Mouse (Mus musculus): Measurements from ENCODE around the gene Supv3l1. TPM values are rescaled to one million over a fixed set of nuclear protein-coding genes. Genes with fewer than 3 reads are reported as not detected.
"Not testable (repeated sequence)": the region's sequence is repeated elsewhere in the genome, so short reads cannot be mapped to it uniquely, and the experiment has no call there.

Supv3l1 gene
- polyA plus RNA-seq, 1 experiment from 2014 or later = 32.5 TPM

- no peaks in the 10 kb centered on the region for H3K9me3 ChIP-seq (replicated peaks; ENCODE audit: control insufficient read depth, low read length)
- H3K36me3 ChIP-seq (ENCODE audit: control insufficient read depth, insufficient read depth, low read length) = no peaks in the 10 kb centered on the region
- no peak overlapping the region for H3K4me2 ChIP-seq
- H3K4me3 ChIP-seq (ENCODE audit: low read depth, low read length) = no peak overlapping the region
- no peak overlapping the region for H3K27ac ChIP-seq (ENCODE audit: low read depth, low read length)
- peaks cover 4% of the 10 kb centered on the region for H3K4me1 ChIP-seq (ENCODE audit: control insufficient read depth, insufficient read depth, low read length)
- H3K9ac ChIP-seq (ENCODE audit: low read depth, low read length) = no peak overlapping the region
- ATAC-seq (replicated peaks; ENCODE audit: insufficient number of reproducible peaks, low FRiP score, low TSS enrichment) = no peak
- 88% methylated on average over 10 of the region's 10 CpGs for WGBS (ENCODE audit: insufficient replicate concordance)
- no peaks in the 10 kb centered on the region for H3K27me3 ChIP-seq (ENCODE audit: control insufficient read depth, insufficient read depth, low read length)
These were observed 25.4 kb upstream of the Supv3l1 start for GRCm38 (mm10) chr10:62474944-62475343.

DNA sequence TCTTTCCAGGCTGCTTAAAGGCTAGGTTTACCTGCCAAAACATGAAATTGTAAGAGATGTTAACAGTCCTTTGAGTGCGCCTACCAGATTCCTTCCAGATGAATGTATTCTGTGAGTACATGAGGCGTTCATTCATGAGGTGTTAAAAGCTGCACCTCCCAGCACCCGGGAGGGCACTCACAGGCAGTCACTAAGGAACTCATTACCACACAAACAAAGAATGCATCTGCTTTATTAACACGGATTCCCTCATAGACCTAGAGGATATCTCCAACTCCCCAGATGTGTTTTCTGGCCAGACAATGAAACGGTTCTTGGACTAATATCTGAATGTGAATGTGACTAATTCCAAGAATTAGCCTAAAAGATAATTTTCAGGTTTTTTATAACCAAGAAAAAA, 21.6 kb upstream of the Supv3l1 start:
- ATAC-seq (replicated peaks; ENCODE audit: insufficient number of reproducible peaks, low FRiP score, low TSS enrichment) = no peak
- Histone ChIP-seq H3K36me3 (ENCODE audit: control insufficient read depth, insufficient read depth, low read length) (no peaks in the 10 kb centered on the region), H3K27ac (ENCODE audit: low read depth, low read length) (no peak overlapping the region), H3K9ac (ENCODE audit: low read depth, low read length) (no peak overlapping the region), H3K4me2 (no peak overlapping the region), H3K9me3 (replicated peaks; ENCODE audit: control insufficient read depth, low read length) (no peaks in the 10 kb centered on the region), H3K27me3 (ENCODE audit: control insufficient read depth, insufficient read depth, low read length) (no peaks in the 10 kb centered on the region), H3K4me1 (ENCODE audit: control insufficient read depth, insufficient read depth, low read length) (peaks cover 4% of the 10 kb centered on the region), H3K4me3 (ENCODE audit: low read depth, low read length) (no peak overlapping the region)
- WGBS (ENCODE audit: insufficient replicate concordance) = 50% methylated on average over 5 of the region's 5 CpGs

DNA sequence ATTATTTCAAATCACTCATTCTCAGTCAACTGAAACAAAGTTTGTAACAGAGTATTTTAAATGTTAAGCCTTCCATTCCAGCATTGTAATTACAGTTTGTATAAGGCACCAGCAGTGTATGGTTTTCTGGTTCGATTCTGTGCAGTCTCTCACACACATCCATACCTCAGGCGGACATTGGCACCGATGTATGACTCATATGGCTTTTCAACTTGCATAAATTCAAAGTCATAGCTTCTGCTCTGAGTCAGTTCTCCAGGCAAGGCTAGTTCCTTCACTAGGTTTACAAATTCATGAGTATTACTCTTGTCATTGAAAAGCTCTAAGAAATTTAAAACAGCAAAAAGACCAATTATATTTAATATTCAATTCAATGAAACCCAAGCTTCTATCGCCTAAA, 20.2 kb upstream of the Supv3l1 start:
- no peaks in the 10 kb centered on the region for H3K36me3 ChIP-seq (ENCODE audit: control insufficient read depth, insufficient read depth, low read length)
- no peaks in the 10 kb centered on the region for H3K27me3 ChIP-seq (ENCODE audit: control insufficient read depth, insufficient read depth, low read length)
- no peak overlapping the region for H3K4me3 ChIP-seq (ENCODE audit: low read depth, low read length)
- no peak for ATAC-seq (replicated peaks; ENCODE audit: insufficient number of reproducible peaks, low FRiP score, low TSS enrichment)
- H3K9ac ChIP-seq (ENCODE audit: low read depth, low read length) = no peak overlapping the region
- peaks cover 4% of the 10 kb centered on the region for H3K4me1 ChIP-seq (ENCODE audit: control insufficient read depth, insufficient read depth, low read length)
- H3K27ac ChIP-seq (ENCODE audit: low read depth, low read length) = no peak overlapping the region
- H3K4me2 ChIP-seq = no peak overlapping the region
- no peaks in the 10 kb centered on the region for H3K9me3 ChIP-seq (replicated peaks; ENCODE audit: control insufficient read depth, low read length)
- 89% methylated on average over 4 of the region's 4 CpGs for WGBS (ENCODE audit: insufficient replicate concordance)

DNA sequence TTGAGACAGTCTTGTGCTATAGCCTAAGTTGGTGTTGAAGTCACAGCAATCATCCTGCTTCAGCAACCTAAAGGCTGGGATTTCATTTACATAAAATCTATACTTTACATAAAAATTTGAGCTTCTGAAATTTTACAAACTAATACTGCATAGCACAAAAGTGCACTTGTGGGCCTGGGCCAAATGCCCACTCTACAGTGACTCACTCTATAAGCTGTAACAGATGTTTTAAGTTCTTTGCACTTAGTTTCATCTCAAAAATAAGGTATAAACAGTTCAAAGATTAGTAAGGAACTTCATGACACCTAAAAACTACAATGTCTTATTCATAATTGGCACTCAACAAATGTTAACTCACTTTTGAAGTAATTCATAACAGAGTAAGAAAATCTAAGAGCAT, 11.8 kb upstream of the Supv3l1 start:
- no peaks in the 10 kb centered on the region for H3K9me3 ChIP-seq (replicated peaks; ENCODE audit: control insufficient read depth, low read length)
- ATAC-seq (replicated peaks; ENCODE audit: insufficient number of reproducible peaks, low FRiP score, low TSS enrichment) = no peak
- no peak overlapping the region for H3K9ac ChIP-seq (ENCODE audit: low read depth, low read length)
- no peak overlapping the region for H3K4me2 ChIP-seq
- H3K4me1 ChIP-seq (ENCODE audit: control insufficient read depth, insufficient read depth, low read length) = no peaks in the 10 kb centered on the region
- peaks cover 9% of the 10 kb centered on the region; the same call in 1 of the 2 replicates for H3K36me3 ChIP-seq (ENCODE audit: control insufficient read depth, insufficient read depth, low read length)
- no peak overlapping the region for H3K4me3 ChIP-seq (ENCODE audit: low read depth, low read length)
- H3K27me3 ChIP-seq (ENCODE audit: control insufficient read depth, insufficient read depth, low read length) = no peaks in the 10 kb centered on the region
- H3K27ac ChIP-seq (ENCODE audit: low read depth, low read length) = no peak overlapping the region

DNA sequence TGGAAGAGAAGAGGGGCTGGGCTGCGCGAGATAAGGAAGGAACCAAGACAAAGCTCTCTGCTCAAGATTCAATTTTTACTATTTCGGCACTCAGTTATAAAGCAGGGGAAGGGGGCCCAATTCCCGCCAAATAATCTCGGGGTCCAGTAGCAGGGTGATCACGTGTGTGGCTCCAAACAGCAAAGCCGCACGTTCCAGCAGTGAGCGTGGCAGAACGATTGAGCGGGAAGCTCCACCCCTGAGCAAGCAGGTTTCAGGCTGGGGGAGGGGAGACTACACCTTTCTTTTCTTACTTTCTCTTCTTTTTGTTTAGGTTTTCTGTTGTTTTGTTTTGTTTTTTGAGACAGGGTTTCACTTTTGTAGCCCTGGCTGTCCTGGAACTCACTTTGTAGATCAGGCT, 2.5 kb upstream of the Supv3l1 start:
- H3K36me3 ChIP-seq (ENCODE audit: control insufficient read depth, insufficient read depth, low read length); H3K27ac ChIP-seq (ENCODE audit: low read depth, low read length); H3K4me2 ChIP-seq; H3K4me3 ChIP-seq (ENCODE audit: low read depth, low read length); H3K27me3 ChIP-seq (ENCODE audit: control insufficient read depth, insufficient read depth, low read length); H3K9ac ChIP-seq (ENCODE audit: low read depth, low read length); H3K9me3 ChIP-seq (replicated peaks; ENCODE audit: control insufficient read depth, low read length); ATAC-seq (replicated peaks; ENCODE audit: insufficient number of reproducible peaks, low FRiP score, low TSS enrichment): not testable (repeated sequence)
- 62% methylated on average over 11 of the region's 11 CpGs for WGBS (ENCODE audit: insufficient replicate concordance)
- H3K4me1 ChIP-seq (ENCODE audit: control insufficient read depth, insufficient read depth, low read length) = peaks cover 12% of the 10 kb centered on the region

GRCm38 (mm10) chr10:62450280-62450640, 722 bp upstream of the Supv3l1 start:
- Histone ChIP-seq H3K4me2 (peak overlapping the region; percentile 58), H3K27me3 (ENCODE audit: control insufficient read depth, insufficient read depth, low read length) (no peaks in the 10 kb centered on the region), H3K9ac (ENCODE audit: low read depth, low read length) (peak overlapping the region; percentile 95), H3K36me3 (ENCODE audit: control insufficient read depth, insufficient read depth, low read length) (peaks cover 7% of the 10 kb centered on the region), H3K27ac (ENCODE audit: low read depth, low read length) (peak overlapping the region; percentile 81), H3K9me3 (replicated peaks; ENCODE audit: control insufficient read depth, low read length) (no peaks in the 10 kb centered on the region), H3K4me1 (ENCODE audit: control insufficient read depth, insufficient read depth, low read length) (peaks cover 12% of the 10 kb centered on the region), H3K4me3 (ENCODE audit: low read depth, low read length) (peak overlapping the region; percentile 90)
- WGBS (ENCODE audit: insufficient replicate concordance) = 39% methylated on average over 18 of the region's 18 CpGs
- 0 out of 2 replicates have a peak, but pooled peaks have one; percentile 32 for ATAC-seq (replicated peaks; ENCODE audit: insufficient number of reproducible peaks, low FRiP score, low TSS enrichment)

GRCm38 (mm10) chr10:62430427-62430826, 19.1 kb downstream of the Supv3l1 start:
- Histone ChIP-seq H3K4me1 (ENCODE audit: control insufficient read depth, insufficient read depth, low read length) (no peaks in the 10 kb centered on the region), H3K9ac (ENCODE audit: low read depth, low read length) (no peak overlapping the region), H3K36me3 (ENCODE audit: control insufficient read depth, insufficient read depth, low read length) (peaks cover 36% of the 10 kb centered on the region), H3K4me2 (no peak overlapping the region), H3K4me3 (ENCODE audit: low read depth, low read length) (no peak overlapping the region), H3K27me3 (ENCODE audit: control insufficient read depth, insufficient read depth, low read length) (no peaks in the 10 kb centered on the region), H3K9me3 (replicated peaks; ENCODE audit: control insufficient read depth, low read length) (no peaks in the 10 kb centered on the region), H3K27ac (ENCODE audit: low read depth, low read length) (no peak overlapping the region)
- no peak for ATAC-seq (replicated peaks; ENCODE audit: insufficient number of reproducible peaks, low FRiP score, low TSS enrichment)
- 89% methylated on average over 5 of the region's 5 CpGs for WGBS (ENCODE audit: insufficient replicate concordance)

DNA sequence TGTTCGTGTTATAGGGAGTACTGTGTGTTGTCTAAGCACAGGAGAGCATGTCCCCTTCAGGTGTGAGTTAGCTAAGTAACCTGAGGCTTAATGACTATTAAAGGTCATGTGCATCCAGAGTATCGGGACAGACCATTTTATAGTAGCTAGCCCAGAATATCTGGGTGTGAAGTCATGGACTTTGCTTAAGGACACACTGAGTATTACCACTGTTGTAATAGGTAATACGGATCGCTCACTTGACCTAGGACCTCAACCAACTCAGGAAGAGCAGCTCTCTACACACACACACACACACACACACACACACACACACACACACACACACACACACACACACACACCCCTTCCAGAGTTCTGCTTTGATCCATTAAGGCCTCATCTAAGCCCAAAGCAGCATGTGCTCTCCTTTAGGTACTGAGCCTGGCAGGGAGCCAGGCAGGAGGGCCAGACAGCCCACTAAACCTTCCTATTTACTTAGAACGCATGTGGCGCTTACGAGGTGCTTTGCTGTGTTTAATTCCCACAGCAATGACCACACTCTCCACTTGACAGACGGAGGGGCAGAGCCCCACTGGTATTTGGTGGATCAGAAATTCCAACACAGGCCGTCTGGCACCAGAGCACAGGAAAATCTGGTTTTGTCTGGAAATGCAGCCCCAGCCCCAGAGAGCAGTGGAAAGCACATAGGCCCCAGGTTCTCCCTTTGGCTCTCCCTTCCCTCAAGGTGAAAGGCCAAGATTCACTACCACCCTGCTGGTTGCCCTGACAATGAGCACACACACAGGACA, 24.3 kb downstream of the Supv3l1 start:
- no peak for ATAC-seq (replicated peaks; ENCODE audit: insufficient number of reproducible peaks, low FRiP score, low TSS enrichment)
- Histone ChIP-seq H3K4me2 (no peak overlapping the region), H3K4me1 (ENCODE audit: control insufficient read depth, insufficient read depth, low read length) (peaks cover 5% of the 10 kb centered on the region), H3K9ac (ENCODE audit: low read depth, low read length) (no peak overlapping the region), H3K27me3 (ENCODE audit: control insufficient read depth, insufficient read depth, low read length) (no peaks in the 10 kb centered on the region), H3K36me3 (ENCODE audit: control insufficient read depth, insufficient read depth, low read length) (peaks cover 21% of the 10 kb centered on the region), H3K9me3 (replicated peaks; ENCODE audit: control insufficient read depth, low read length) (no peaks in the 10 kb centered on the region), H3K4me3 (ENCODE audit: low read depth, low read length) (no peak overlapping the region), H3K27ac (ENCODE audit: low read depth, low read length) (no peak overlapping the region)
- WGBS (ENCODE audit: insufficient replicate concordance) = 45% methylated on average over 9 of the region's 9 CpGs

GRCm38 (mm10) chr10:62422255-62422654, 27.3 kb downstream of the Supv3l1 start, which contains the start of gene Hkdc1:
TSS of gene Hkdc1 (minus strand) at chr10:62422491.
- ATAC-seq (replicated peaks; ENCODE audit: insufficient number of reproducible peaks, low FRiP score, low TSS enrichment) = no peak
- H3K9me3 ChIP-seq (replicated peaks; ENCODE audit: control insufficient read depth, low read length) = no peaks in the 10 kb centered on the region
- H3K9ac ChIP-seq (ENCODE audit: low read depth, low read length) = no peak within 1 kb of the TSS
- no peak within 1 kb of the TSS for H3K4me3 ChIP-seq (ENCODE audit: low read depth, low read length)
- 56% methylated on average over 15 of the region's 15 CpGs for WGBS (ENCODE audit: insufficient replicate concordance)
- H3K27ac ChIP-seq (ENCODE audit: low read depth, low read length) = no peak within 1 kb of the TSS
- peaks cover 5% of the 10 kb centered on the region for H3K4me1 ChIP-seq (ENCODE audit: control insufficient read depth, insufficient read depth, low read length)
- H3K4me2 ChIP-seq = no peak within 1 kb of the TSS
- H3K27me3 ChIP-seq (ENCODE audit: control insufficient read depth, insufficient read depth, low read length) = no peaks in the 10 kb centered on the region
- no peaks in the 10 kb centered on the region for H3K36me3 ChIP-seq (ENCODE audit: control insufficient read depth, insufficient read depth, low read length)
